Mouse (Mus musculus): ENCODE results near the gene Heatr5a. TPM values are rescaled to one million over a fixed set of nuclear protein-coding genes. Genes with fewer than 3 reads are reported as not detected.

The Heatr5a gene
- polyA plus RNA-seq, 1 experiment from 2014 or later = 32.3 TPM

GRCm38 (mm10) chr12:51831296-51831695 lies 139.8 kb downstream of the Heatr5a start:
- H3K27ac ChIP-seq = no peak overlapping the region
- 97% methylated on average over 3 of the region's 3 CpGs for WGBS (ENCODE audit: missing documents)
- H3K36me3 ChIP-seq (ENCODE audit: inconsistent target) = no peaks in the 10 kb centered on the region
- no peak overlapping the region for H3K4me3 ChIP-seq (ENCODE audit: inconsistent target)
- H3K79me2 ChIP-seq (ENCODE audit: inconsistent target) = peaks cover 38% of the 10 kb centered on the region

GRCm38 (mm10) chr12:51830671-51831070 lies 140.4 kb downstream of the Heatr5a start:
- 86% methylated on average over 1 of the region's 1 CpGs for WGBS (ENCODE audit: missing documents)
- peak overlapping the region; percentile 57 for H3K4me3 ChIP-seq (ENCODE audit: inconsistent target)
- H3K36me3 ChIP-seq (ENCODE audit: inconsistent target) = 0 out of 2 replicates have a peak, but pooled peaks cover under 1% of the 10 kb centered on the region
- peaks cover 44% of the 10 kb centered on the region for H3K79me2 ChIP-seq (ENCODE audit: inconsistent target)
- peak overlapping the region; percentile 75 for H3K27ac ChIP-seq

- Histone ChIP-seq H3K79me2 (ENCODE audit: inconsistent target) (peaks cover 50% of the 10 kb centered on the region), H3K4me3 (ENCODE audit: inconsistent target) (peak overlapping the region; percentile 57), H3K36me3 (ENCODE audit: inconsistent target) (0 out of 2 replicates have a peak, but pooled peaks cover 7% of the 10 kb centered on the region), H3K27ac (peak overlapping the region; percentile 75)
- under 1% methylated on average over 12 of the region's 12 CpGs for WGBS (ENCODE audit: missing documents)
Observed at GRCm38 (mm10) chr12:51830077-51830402, 141.1 kb downstream of the Heatr5a start.

- under 1% methylated on average over 90 of the region's 114 CpGs for WGBS (ENCODE audit: missing documents)
- peaks cover 56% of the 10 kb centered on the region for H3K79me2 ChIP-seq (ENCODE audit: inconsistent target)
- peaks cover 9% of the 10 kb centered on the region; the same call in 1 of the 2 replicates for H3K36me3 ChIP-seq (ENCODE audit: inconsistent target)
- peak within 1 kb of the TSS; percentile 75 for H3K27ac ChIP-seq
- peak within 1 kb of the TSS; percentile 59 for H3K4me3 ChIP-seq (ENCODE audit: inconsistent target)
Observed at GRCm38 (mm10) chr12:51829290-51830076, 141.6 kb downstream of the Heatr5a start, which contains the start of gene Hectd1. Gene Hectd1, minus strand, starts transcription at chr12:51829536.

- Histone ChIP-seq H3K4me3 (ENCODE audit: inconsistent target) (peak overlapping the region; percentile 59), H3K79me2 (ENCODE audit: inconsistent target) (peaks cover 63% of the 10 kb centered on the region), H3K27ac (no peak overlapping the region), H3K36me3 (ENCODE audit: inconsistent target) (peaks cover 14% of the 10 kb centered on the region; the same call in 1 of the 2 replicates)
- under 1% methylated on average over 60 of the region's 66 CpGs for WGBS (ENCODE audit: missing documents)
Observed at GRCm38 (mm10) chr12:51828716-51829289, 142.3 kb downstream of the Heatr5a start.

- Histone ChIP-seq H3K4me3 (ENCODE audit: inconsistent target) (peak overlapping the region; percentile 59), H3K27ac (no peak overlapping the region), H3K79me2 (ENCODE audit: inconsistent target) (peaks cover 70% of the 10 kb centered on the region), H3K36me3 (ENCODE audit: inconsistent target) (peaks cover 14% of the 10 kb centered on the region; the same call in 1 of the 2 replicates)
- 5% methylated on average over 5 of the region's 6 CpGs for WGBS (ENCODE audit: missing documents)
Observed at GRCm38 (mm10) chr12:51827958-51828650, 143.0 kb downstream of the Heatr5a start.

Other genes with a start within 250 kb of the Heatr5a start
- 30.4 to 33.6 TPM (median 31.3 TPM) in 3 replicates for gene Hectd1, start 141.8 kb downstream of the Heatr5a start, polyA plus RNA-seq (2018)
- 8.4 to 14.7 TPM (median 12.0 TPM) in 3 replicates for gene Dtd2, start 35.2 kb upstream of the Heatr5a start, polyA plus RNA-seq (2018)
- not detected in 3 replicates for gene Gpr33, start 56.7 kb upstream of the Heatr5a start, polyA plus RNA-seq (2018)
- 2.1 to 4.9 TPM (median 2.2 TPM) in 3 replicates for gene Nubpl, start 126.4 kb upstream of the Heatr5a start, polyA plus RNA-seq (2018)

All from macrophage (primary cell).